Mouse (Mus musculus) cortical plate, adult 2 months (tissue): ENCODE measurements around the gene Chp1.

Source experiments
- CTCF ChIP-seq: fragments of 200-500 bp; IDR thresholded peaks from 2 replicates; pipeline ENCODE4 v1.5.1; 2011; ENCODE audit warnings: mild to moderate bottlenecking, control low read depth, low read length; ENCODE audit not compliant: insufficient read depth; ENCODE audit errors: extremely low read depth
- POLR2A ChIP-seq: fragments of 200-500 bp; IDR thresholded peaks from 2 replicates; pipeline ENCODE4 v1.6.1; 2011; ENCODE audit warnings: mild to moderate bottlenecking, low read length, control low read depth; ENCODE audit not compliant: insufficient read depth; ENCODE audit errors: extremely low read depth

GRCm38 (mm10) chr2:119546848-119547521 is 512 bp upstream of the Chp1 start:
- TF ChIP-seq CTCF (peak; percentile 54), POLR2A (no peak)
